Mouse (Mus musculus): ENCODE results near the gene Ugt2a3.
"Not testable (repeated sequence)": the region's sequence is repeated elsewhere in the genome, so short reads cannot be mapped to it uniquely, and the experiment has no call there.

The Ugt2a3 gene

GRCm38 (mm10) chr5:87336961-87337697 is at the start of gene Ugt2a3:
Ugt2a3 (minus strand) TSS chr5:87337195.
- no peak for DNase-seq (ENCODE audit: low read depth)

DNA sequence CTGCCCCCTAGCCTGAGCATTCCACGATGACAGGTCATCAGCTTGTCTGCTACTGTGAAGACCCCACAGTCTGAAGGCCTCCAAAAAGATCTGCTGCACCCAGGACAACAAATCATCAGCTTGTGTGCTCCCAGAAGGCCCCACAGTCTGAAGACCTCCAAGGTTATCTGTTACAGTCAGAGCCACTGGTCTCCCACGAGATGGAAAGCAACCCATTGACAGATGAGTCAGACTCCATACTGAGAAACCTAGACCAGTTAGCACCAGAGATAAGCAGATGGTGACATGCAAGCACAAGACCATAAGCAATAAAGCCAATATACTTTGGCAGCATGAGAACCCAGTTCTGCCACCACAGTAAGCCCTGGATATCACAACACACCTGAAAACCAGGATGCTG is 43.2 kb upstream of the Ugt2a3 start:
- DNase-seq (ENCODE audit: low read depth) = no peak

GRCm38 (mm10) chr5:87379825-87380224 is 42.8 kb upstream of the Ugt2a3 start:
- DNase-seq (ENCODE audit: low read depth) = no peak

DNA sequence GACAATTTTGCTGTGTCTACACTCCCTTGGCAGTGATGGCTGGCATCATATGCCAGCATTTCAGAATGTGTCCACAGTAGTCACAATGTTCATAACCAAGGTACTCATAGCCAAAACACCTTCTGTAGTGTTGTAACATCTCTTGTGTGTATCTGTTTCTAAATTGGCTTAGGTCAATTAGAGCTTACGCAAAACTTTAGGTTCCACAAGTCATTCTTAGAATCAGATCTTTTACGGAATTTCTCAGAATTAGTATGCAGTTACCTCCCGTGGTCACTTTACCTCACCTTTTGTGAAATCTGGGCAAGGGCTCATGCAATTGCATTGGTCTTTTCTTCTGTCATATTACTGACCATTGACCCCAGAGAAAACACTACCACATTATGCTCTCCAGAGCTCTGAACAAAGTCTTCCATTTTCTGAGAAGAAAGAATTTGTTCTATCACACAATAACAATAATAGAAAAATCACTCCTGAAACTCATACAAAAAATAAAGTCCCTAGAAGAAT is 38.9 kb upstream of the Ugt2a3 start:
- DNase-seq (ENCODE audit: low read depth) = no peak

- no peak for DNase-seq (ENCODE audit: low read depth)
Measured at GRCm38 (mm10) chr5:87373502-87373863, 36.5 kb upstream of the Ugt2a3 start.

- DNase-seq (ENCODE audit: low read depth) = not testable (repeated sequence)
Measured at GRCm38 (mm10) chr5:87372788-87373501, 36.0 kb upstream of the Ugt2a3 start.

GRCm38 (mm10) chr5:87350350-87350749 is 13.4 kb upstream of the Ugt2a3 start:
- no peak for DNase-seq (ENCODE audit: low read depth)

- not testable (repeated sequence) for DNase-seq (ENCODE audit: low read depth)
Measured at GRCm38 (mm10) chr5:87349150-87349549, 12.2 kb upstream of the Ugt2a3 start.

DNA sequence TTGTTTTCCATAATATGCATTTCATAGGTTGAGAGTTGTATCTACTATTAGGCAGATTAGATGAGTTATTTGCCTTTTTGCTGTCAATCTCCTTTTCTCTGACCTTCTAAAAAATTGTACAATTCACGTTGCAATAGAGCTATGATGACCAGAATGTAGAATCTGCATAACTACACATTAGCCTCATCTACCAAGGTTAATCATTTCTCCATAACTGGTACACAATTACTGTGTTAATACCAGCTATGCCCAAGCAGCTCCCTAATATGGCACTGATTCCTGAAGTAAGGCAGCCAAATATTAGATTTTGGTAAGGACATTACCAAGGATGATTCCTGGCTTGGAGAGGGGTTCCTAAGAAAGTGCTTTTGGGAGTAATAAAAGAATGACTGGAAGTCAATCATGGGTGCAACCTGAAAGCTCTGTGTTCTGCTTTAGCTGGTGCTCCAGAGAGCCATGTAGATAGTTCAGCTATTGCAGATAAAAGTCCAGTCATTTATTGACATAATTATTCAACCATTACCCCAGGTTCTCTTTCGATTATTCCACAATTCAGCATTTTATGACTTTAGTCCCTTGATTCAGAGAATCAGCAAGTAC is 10.6 kb upstream of the Ugt2a3 start:
- DNase-seq (ENCODE audit: low read depth) = not testable (repeated sequence)

DNA sequence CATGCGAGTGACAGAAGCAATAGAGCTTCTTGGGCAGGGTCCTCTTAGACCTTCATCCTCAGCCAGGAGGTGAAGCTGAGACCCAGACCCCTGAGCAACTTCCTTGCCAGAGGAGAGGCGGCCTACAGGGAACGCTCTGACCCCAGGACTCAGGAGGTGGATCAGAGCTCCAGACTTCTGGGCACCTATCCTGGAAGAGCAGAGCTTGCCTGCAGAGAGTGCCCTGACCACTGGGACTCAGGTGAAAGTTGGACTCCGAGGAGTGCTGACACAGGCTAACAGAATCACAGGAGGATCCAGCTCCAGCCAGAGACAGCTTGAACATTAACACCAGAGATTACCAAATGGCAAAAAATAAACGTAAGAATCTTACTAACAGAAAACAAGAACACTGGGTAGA is 3.5 kb upstream of the Ugt2a3 start:
- no peak for DNase-seq (ENCODE audit: low read depth)

DNA sequence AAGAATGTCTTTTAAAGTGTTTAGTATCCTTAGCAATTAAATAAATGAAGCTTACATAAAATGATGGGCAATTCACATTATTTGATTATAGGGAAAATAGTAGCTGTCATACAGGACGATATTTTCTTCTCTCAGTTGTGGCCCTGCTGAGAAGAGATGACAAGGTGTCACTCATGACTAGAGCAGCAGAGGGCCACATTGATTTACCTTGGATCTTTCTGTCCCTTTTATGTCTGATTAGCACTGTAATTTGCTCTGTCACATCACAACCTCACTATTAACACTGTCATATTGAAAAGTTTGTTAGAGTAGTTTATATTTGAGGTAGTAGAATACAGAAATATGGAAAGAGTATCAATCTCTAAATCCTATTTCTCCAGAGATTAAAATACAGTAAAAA is 1.8 kb downstream of the Ugt2a3 start:
- DNase-seq (ENCODE audit: low read depth) = no peak

DNA sequence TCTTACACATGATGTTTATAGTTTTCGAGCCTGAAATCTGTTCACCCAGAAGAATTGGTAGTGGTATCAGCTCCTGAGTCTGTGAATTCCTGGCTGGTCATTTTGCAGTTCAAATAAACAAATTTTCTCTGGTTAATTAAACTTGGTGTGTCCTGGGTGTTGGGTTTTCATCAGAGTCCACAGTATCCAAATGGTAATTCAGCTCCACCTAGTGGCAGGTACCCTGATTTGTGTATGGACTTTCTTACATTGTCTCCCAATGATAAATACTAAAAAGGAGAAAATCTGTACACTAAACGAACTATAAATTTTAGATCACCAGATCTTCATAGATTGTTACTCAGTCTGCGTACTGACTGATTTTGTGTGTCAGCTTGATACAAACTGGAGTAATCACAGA is 3.4 kb downstream of the Ugt2a3 start:
- no peak for DNase-seq (ENCODE audit: low read depth)

DNA sequence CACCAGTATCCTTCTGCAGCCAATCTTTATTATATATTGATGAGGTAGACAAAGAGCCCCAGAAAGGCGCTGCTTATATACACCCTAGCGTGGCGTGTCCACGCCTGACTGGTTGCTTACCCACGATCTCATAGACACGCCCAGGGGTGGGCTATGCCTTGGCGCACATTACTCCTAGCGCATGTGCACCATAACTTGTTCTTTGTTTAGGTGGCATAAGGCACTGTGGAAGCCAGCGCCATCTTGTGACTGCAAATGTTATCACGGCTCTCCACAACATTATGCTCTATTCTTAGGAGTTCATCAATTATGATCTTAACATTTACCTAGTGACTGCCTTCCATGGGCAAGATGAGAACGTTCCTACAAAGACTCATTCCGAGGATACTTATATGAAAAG is 25.6 kb downstream of the Ugt2a3 start:
- DNase-seq (ENCODE audit: low read depth) = no peak

- DNase-seq (ENCODE audit: low read depth) = not testable (repeated sequence)
Measured at GRCm38 (mm10) chr5:87286180-87286579, 50.8 kb downstream of the Ugt2a3 start.

DNA sequence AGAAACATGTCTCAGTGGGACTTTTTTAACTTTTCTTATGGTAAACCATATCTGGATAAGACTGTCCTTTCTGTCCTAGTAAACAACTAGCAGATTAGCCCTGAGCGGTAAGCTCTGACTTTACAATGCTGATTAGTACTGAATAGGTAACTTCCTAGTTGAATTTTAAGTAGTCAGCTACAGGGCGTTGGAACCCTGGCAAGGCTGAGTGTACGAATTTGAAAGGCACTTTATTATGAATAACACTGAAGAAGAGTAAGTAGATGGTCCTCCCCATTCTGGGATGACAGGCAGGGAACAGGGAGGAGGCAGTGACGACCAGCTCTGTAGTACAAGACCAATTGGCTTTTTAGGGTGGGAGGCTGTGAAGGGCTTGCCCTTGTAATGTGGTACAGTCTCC is 61.0 kb downstream of the Ugt2a3 start:
- not testable (repeated sequence) for DNase-seq (ENCODE audit: low read depth)

GRCm38 (mm10) chr5:87275581-87275980 is 61.4 kb downstream of the Ugt2a3 start:
- no peak for DNase-seq (ENCODE audit: low read depth)
